Mouse (Mus musculus): Measurements from ENCODE around the gene Tollip.

The Tollip gene

GRCm38 (mm10) chr7:141918407-141918806 is at the start of gene Tollip:
Gene Tollip, minus strand, starts transcription at chr7:141918507.
- no peak for DNase-seq

GRCm38 (mm10) chr7:141966281-141966680 is 48.0 kb upstream of the Tollip start:
- no peak for DNase-seq

GRCm38 (mm10) chr7:141962521-141962920 is 44.2 kb upstream of the Tollip start:
- DNase-seq: no peak

- no peak for DNase-seq
Measured at GRCm38 (mm10) chr7:141961491-141961890, 43.2 kb upstream of the Tollip start.

GRCm38 (mm10) chr7:141960926-141961325 is 42.6 kb upstream of the Tollip start:
- DNase-seq: no peak

- DNase-seq: no peak
Measured at GRCm38 (mm10) chr7:141959133-141959532, 40.8 kb upstream of the Tollip start.

- DNase-seq: no peak
Measured at GRCm38 (mm10) chr7:141958211-141958610, 39.9 kb upstream of the Tollip start.

- no peak for DNase-seq
Measured at GRCm38 (mm10) chr7:141957524-141958051, 39.3 kb upstream of the Tollip start.

- DNase-seq: no peak
Measured at GRCm38 (mm10) chr7:141956174-141956566, 37.9 kb upstream of the Tollip start.

GRCm38 (mm10) chr7:141955565-141956173 is 37.4 kb upstream of the Tollip start:
- no peak for DNase-seq

- DNase-seq: no peak
Measured at GRCm38 (mm10) chr7:141953616-141954015, 35.3 kb upstream of the Tollip start.

GRCm38 (mm10) chr7:141952920-141953319 is 34.6 kb upstream of the Tollip start:
- DNase-seq: no peak

- DNase-seq: no peak
Measured at GRCm38 (mm10) chr7:141951821-141952220, 33.5 kb upstream of the Tollip start.

GRCm38 (mm10) chr7:141950104-141951013 is 32.1 kb upstream of the Tollip start:
- peak; percentile 16 to 38 for DNase-seq

- no peak for DNase-seq
Measured at GRCm38 (mm10) chr7:141949799-141950103, 31.4 kb upstream of the Tollip start.

- DNase-seq: peak; percentile 89 to 91
Measured at GRCm38 (mm10) chr7:141948906-141949798, 30.8 kb upstream of the Tollip start, which contains the start of gene Brsk2. Gene Brsk2, plus strand, starts transcription at chr7:141949751.

- DNase-seq: no peak
Measured at GRCm38 (mm10) chr7:141948045-141948444, 29.7 kb upstream of the Tollip start.

GRCm38 (mm10) chr7:141947512-141947911 is 29.2 kb upstream of the Tollip start:
- DNase-seq: no peak

- DNase-seq: no peak
Measured at GRCm38 (mm10) chr7:141945927-141946326, 27.6 kb upstream of the Tollip start.

- DNase-seq: no peak
Measured at GRCm38 (mm10) chr7:141943444-141943843, 25.1 kb upstream of the Tollip start.

- DNase-seq: no peak
Measured at GRCm38 (mm10) chr7:141934951-141935350, 16.6 kb upstream of the Tollip start.

- DNase-seq: no peak
Measured at GRCm38 (mm10) chr7:141934128-141934898, 16.0 kb upstream of the Tollip start.

All from thymus, postnatal 36 days (tissue).